Mouse (Mus musculus): ENCODE measurements at regions not wholly inside any gene's neighbourhood (a gene's known extent, or its start where the extent isn't known, plus 50 kb on each side); places are given as distances from the start of the nearest gene placed in this dataset.

DNA sequence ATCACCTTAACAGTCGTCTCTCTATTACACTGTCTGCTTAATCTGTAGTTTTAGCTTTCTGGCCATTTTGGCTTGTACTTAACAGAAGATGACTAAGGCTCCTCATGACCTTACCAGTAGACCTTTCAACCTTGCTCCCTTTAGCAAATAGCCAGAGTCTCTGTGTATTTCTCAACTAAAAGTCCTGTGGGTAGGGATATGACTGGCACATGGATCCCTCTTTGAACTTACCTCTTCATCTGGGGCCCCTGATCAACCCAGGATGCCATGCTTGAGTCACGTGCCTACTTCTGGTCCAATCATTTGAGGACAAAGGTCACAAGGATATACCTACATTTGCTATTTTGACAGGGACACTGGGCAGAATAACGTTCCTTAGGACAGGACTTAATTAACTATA, 292.7 kb downstream of the Cog6 start:
- no peak overlapping the region for H3K4me3 ChIP-seq (ENCODE audit: insufficient read depth, low read depth, low read length)
- no peak overlapping the region for H3K27ac ChIP-seq (ENCODE audit: insufficient read depth, low read depth, low read length)
- H3K27me3 ChIP-seq (replicated peaks; ENCODE audit: control insufficient read depth, insufficient read depth, low read length) = no peaks in the 10 kb centered on the region
- WGBS = 86% methylated on average over 3 of the region's 3 CpGs
- DNase-seq = no peak
- TF ChIP-seq POLR2A (IDR thresholded peaks at IDR 0.05; ENCODE audit: low read depth, low read length) = no peak
- H3K36me3 ChIP-seq (ENCODE audit: control insufficient read depth, insufficient read depth, low read length) = no peaks in the 10 kb centered on the region
- H3K4me1 ChIP-seq (ENCODE audit: control insufficient read depth, insufficient read depth, low read length) = peaks cover 2% of the 10 kb centered on the region; the same call in 1 of the 2 replicates

GRCm38 (mm10) chr3:52722946-52723345, 294.1 kb downstream of the Cog6 start:
- no peaks in the 10 kb centered on the region for H3K36me3 ChIP-seq (ENCODE audit: control insufficient read depth, insufficient read depth, low read length)
- H3K4me3 ChIP-seq (ENCODE audit: insufficient read depth, low read depth, low read length) = no peak overlapping the region
- WGBS = 96% methylated on average over 2 of the region's 2 CpGs
- DNase-seq = no peak
- TF ChIP-seq POLR2A (IDR thresholded peaks at IDR 0.05; ENCODE audit: low read depth, low read length) (no peak), CTCF (conservative IDR thresholded peaks at IDR 0.05; ENCODE audit: insufficient read depth, insufficient read length, low read depth, low read length) (no peak)
- H3K27me3 ChIP-seq (replicated peaks; ENCODE audit: control insufficient read depth, insufficient read depth, low read length) = no peaks in the 10 kb centered on the region
- H3K4me1 ChIP-seq (ENCODE audit: control insufficient read depth, insufficient read depth, low read length) = peaks cover 2% of the 10 kb centered on the region; the same call in 1 of the 2 replicates
- H3K27ac ChIP-seq (ENCODE audit: insufficient read depth, low read depth, low read length) = no peak overlapping the region

GRCm38 (mm10) chr3:52719181-52719580, 297.9 kb downstream of the Cog6 start:
- Histone ChIP-seq H3K27me3 (replicated peaks; ENCODE audit: control insufficient read depth, insufficient read depth, low read length) (no peaks in the 10 kb centered on the region), H3K27ac (ENCODE audit: insufficient read depth, low read depth, low read length) (no peak overlapping the region), H3K4me3 (ENCODE audit: insufficient read depth, low read depth, low read length) (no peak overlapping the region), H3K4me1 (ENCODE audit: control insufficient read depth, insufficient read depth, low read length) (peaks cover 2% of the 10 kb centered on the region; the same call in 1 of the 2 replicates), H3K36me3 (ENCODE audit: control insufficient read depth, insufficient read depth, low read length) (no peaks in the 10 kb centered on the region)
- 63% methylated on average over 3 of the region's 3 CpGs for WGBS
- TF ChIP-seq POLR2A (IDR thresholded peaks at IDR 0.05; ENCODE audit: low read depth, low read length) (no peak), CTCF (conservative IDR thresholded peaks at IDR 0.05; ENCODE audit: insufficient read depth, insufficient read length, low read depth, low read length) (no peak)
- peak; percentile 61 for DNase-seq

GRCm38 (mm10) chr3:52717324-52717723, 299.7 kb downstream of the Cog6 start:
- Histone ChIP-seq H3K27me3 (replicated peaks; ENCODE audit: control insufficient read depth, insufficient read depth, low read length) (no peaks in the 10 kb centered on the region), H3K36me3 (ENCODE audit: control insufficient read depth, insufficient read depth, low read length) (no peaks in the 10 kb centered on the region), H3K4me1 (ENCODE audit: control insufficient read depth, insufficient read depth, low read length) (peaks cover 2% of the 10 kb centered on the region; the same call in 1 of the 2 replicates), H3K4me3 (ENCODE audit: insufficient read depth, low read depth, low read length) (no peak overlapping the region), H3K27ac (ENCODE audit: insufficient read depth, low read depth, low read length) (no peak overlapping the region)
- 89% methylated on average over 5 of the region's 5 CpGs for WGBS
- DNase-seq = no peak
- TF ChIP-seq CTCF (conservative IDR thresholded peaks at IDR 0.05; ENCODE audit: insufficient read depth, insufficient read length, low read depth, low read length) (no peak), POLR2A (IDR thresholded peaks at IDR 0.05; ENCODE audit: low read depth, low read length) (no peak)

DNA sequence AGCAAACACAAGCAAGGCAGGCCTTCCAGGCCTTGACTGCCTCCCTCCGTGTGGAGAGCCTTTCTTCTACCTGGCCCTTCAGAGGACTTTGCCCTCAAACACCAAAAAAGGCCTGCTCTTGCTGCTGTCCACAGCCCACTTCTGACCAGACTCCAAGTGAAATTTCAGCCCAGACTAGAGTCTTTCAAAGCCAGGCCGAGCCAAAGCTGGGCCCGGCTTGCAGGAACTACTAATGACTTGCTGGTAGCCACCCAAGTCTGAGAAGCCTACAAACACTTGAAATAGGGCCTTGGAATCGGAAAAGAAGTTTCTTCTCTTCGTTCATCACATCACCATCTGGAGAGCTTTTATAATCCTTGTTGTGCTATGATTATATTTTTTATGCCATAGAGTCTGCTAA, 304.9 kb downstream of the Cog6 start:
- Histone ChIP-seq H3K4me1 (ENCODE audit: control insufficient read depth, insufficient read depth, low read length) (no peaks in the 10 kb centered on the region; the same call in 1 of the 2 replicates), H3K4me3 (ENCODE audit: insufficient read depth, low read depth, low read length) (no peak overlapping the region), H3K27me3 (replicated peaks; ENCODE audit: control insufficient read depth, insufficient read depth, low read length) (no peaks in the 10 kb centered on the region), H3K36me3 (ENCODE audit: control insufficient read depth, insufficient read depth, low read length) (no peaks in the 10 kb centered on the region), H3K27ac (ENCODE audit: insufficient read depth, low read depth, low read length) (no peak overlapping the region)
- WGBS = 68% methylated on average over 5 of the region's 5 CpGs
- peak; percentile 41 for DNase-seq
- no peak for TF ChIP-seq CTCF (conservative IDR thresholded peaks at IDR 0.05; ENCODE audit: insufficient read depth, insufficient read length, low read depth, low read length)
- TF ChIP-seq POLR2A (IDR thresholded peaks at IDR 0.05; ENCODE audit: low read depth, low read length) = no peak

DNA sequence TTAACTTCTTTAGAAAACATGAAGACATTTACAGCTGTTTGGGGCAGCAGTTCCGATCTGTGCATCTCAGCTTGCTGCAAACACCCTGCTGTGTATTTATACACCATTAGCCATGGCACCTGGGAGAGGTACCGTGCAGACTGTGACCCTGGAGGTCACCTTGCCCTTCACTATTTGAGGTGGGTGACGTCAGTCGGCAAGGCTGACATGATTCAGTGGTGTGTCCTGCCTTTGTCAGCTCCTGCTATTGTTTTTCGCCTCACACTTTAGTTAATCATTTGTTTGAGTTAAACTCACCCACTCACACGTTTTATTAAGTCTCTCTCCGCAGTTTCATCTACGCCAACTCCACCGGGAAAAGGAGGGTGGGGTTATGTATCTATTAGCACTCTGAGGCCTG, 305.9 kb downstream of the Cog6 start:
- no peaks in the 10 kb centered on the region for H3K27me3 ChIP-seq (replicated peaks; ENCODE audit: control insufficient read depth, insufficient read depth, low read length)
- H3K27ac ChIP-seq (ENCODE audit: insufficient read depth, low read depth, low read length) = no peak overlapping the region
- no peaks in the 10 kb centered on the region for H3K36me3 ChIP-seq (ENCODE audit: control insufficient read depth, insufficient read depth, low read length)
- DNase-seq = peak; percentile 26
- H3K4me1 ChIP-seq (ENCODE audit: control insufficient read depth, insufficient read depth, low read length) = no peaks in the 10 kb centered on the region; the same call in 1 of the 2 replicates
- no peak for TF ChIP-seq CTCF (conservative IDR thresholded peaks at IDR 0.05; ENCODE audit: insufficient read depth, insufficient read length, low read depth, low read length)
- no peak for TF ChIP-seq POLR2A (IDR thresholded peaks at IDR 0.05; ENCODE audit: low read depth, low read length)
- WGBS = 43% methylated on average over 9 of the region's 9 CpGs
- no peak overlapping the region for H3K4me3 ChIP-seq (ENCODE audit: insufficient read depth, low read depth, low read length)

DNA sequence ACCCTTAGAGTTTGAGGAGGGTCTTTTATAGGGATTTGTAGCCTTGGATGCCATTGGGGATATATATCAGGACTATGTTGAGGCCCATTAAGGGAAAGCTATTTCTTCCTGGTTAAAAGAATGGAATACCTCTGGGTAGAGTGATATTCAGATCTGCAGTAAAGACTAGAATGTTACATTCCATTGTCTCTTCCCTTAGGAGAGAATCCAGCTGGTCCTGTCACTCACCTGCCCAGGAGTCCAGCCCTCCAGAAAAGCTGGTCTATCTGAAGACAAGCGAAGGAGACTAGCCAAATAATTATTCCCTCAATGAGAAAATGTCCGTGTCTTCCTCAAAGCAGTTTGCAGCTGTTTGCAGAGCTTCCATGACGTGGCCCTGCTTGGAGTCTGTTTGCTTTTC, 308.3 kb downstream of the Cog6 start:
- Histone ChIP-seq H3K36me3 (ENCODE audit: control insufficient read depth, insufficient read depth, low read length) (no peaks in the 10 kb centered on the region), H3K4me3 (ENCODE audit: insufficient read depth, low read depth, low read length) (no peak overlapping the region), H3K27ac (ENCODE audit: insufficient read depth, low read depth, low read length) (no peak overlapping the region), H3K27me3 (replicated peaks; ENCODE audit: control insufficient read depth, insufficient read depth, low read length) (no peaks in the 10 kb centered on the region), H3K4me1 (ENCODE audit: control insufficient read depth, insufficient read depth, low read length) (no peaks in the 10 kb centered on the region; the same call in 1 of the 2 replicates)
- TF ChIP-seq POLR2A (IDR thresholded peaks at IDR 0.05; ENCODE audit: low read depth, low read length) = no peak
- TF ChIP-seq CTCF (conservative IDR thresholded peaks at IDR 0.05; ENCODE audit: insufficient read depth, insufficient read length, low read depth, low read length) = no peak
- 91% methylated on average over 3 of the region's 3 CpGs for WGBS
- no peak for DNase-seq

DNA sequence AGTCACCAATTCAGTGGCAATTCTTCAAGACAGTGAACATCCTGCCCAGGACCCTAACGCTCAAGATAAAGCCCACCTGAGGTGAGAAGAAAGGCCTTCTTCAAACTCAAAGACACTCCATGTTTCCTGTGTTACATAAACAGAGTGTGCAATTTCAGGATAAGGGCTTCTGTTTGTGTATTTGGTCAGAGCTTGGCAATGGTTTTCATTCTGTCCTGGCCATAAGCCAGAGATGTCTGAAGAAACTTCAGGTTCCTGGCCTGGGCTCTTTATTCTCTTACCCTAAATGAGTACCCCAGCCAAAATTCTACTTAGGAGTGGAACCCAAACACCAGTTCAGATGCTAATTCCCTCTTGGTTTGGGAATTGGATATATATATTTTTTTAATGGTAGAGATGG, 308.7 kb downstream of the Cog6 start:
- H3K4me1 ChIP-seq (ENCODE audit: control insufficient read depth, insufficient read depth, low read length) = no peaks in the 10 kb centered on the region; the same call in 1 of the 2 replicates
- DNase-seq = peak; percentile 36
- H3K36me3 ChIP-seq (ENCODE audit: control insufficient read depth, insufficient read depth, low read length) = no peaks in the 10 kb centered on the region
- no peaks in the 10 kb centered on the region for H3K27me3 ChIP-seq (replicated peaks; ENCODE audit: control insufficient read depth, insufficient read depth, low read length)
- H3K4me3 ChIP-seq (ENCODE audit: insufficient read depth, low read depth, low read length) = no peak overlapping the region
- WGBS = 59% methylated on average over 1 of the region's 1 CpGs
- H3K27ac ChIP-seq (ENCODE audit: insufficient read depth, low read depth, low read length) = no peak overlapping the region
- TF ChIP-seq CTCF (conservative IDR thresholded peaks at IDR 0.05; ENCODE audit: insufficient read depth, insufficient read length, low read depth, low read length) = no peak
- no peak for TF ChIP-seq POLR2A (IDR thresholded peaks at IDR 0.05; ENCODE audit: low read depth, low read length)

Measured in kidney, adult 2 months (tissue).